Mouse (Mus musculus): ENCODE results near the gene Gm14443.

GRCm38 (mm10) chr2:175158642-175159041 lies 17.0 kb downstream of the Gm14443 start:
- TF ChIP-seq CTCF (IDR thresholded peaks at IDR 0.05; ENCODE audit: borderline replicate concordance, control insufficient read depth, extremely low read depth, insufficient read depth, low read length, poor library complexity) (no peak), POLR2A (IDR thresholded peaks at IDR 0.05; ENCODE audit: control insufficient read depth, extremely low read depth, insufficient read depth, low read length, poor library complexity) (no peak)

All from thymus, adult 2 months (tissue).